Mouse (Mus musculus) large intestine, adult 2 months (tissue): ENCODE results near the gene Zan. TPM values are rescaled to one million over a fixed set of nuclear protein-coding genes. Genes with fewer than 3 reads are reported as not detected.

Experiments used
- DNase-seq: peaks from one replicate; pipeline ENCODE4 v3.0.0-alpha.2; 2012; ENCODE audit warnings: low read depth, low spot score
- WGBS: fragments of 180-500 bp; shearing (Covaris S2); methylation state at CpG from one replicate; pipeline ENCODE4 v1.1.7; 2018; 5-methylcytosine and 5-hydroxymethylcytosine counted together
- polyA plus RNA-seq: library from polyadenylated mRNA; depleted of rRNA; stranded (reverse); fragments of >200 nt; gene quantifications from 2 replicates; pipeline ENCODE4 v1.2.3, GENCODE M21; 2012; rRNA removed

The Zan gene
- polyA plus RNA-seq, 1 experiment: 1.4 TPM

DNA sequence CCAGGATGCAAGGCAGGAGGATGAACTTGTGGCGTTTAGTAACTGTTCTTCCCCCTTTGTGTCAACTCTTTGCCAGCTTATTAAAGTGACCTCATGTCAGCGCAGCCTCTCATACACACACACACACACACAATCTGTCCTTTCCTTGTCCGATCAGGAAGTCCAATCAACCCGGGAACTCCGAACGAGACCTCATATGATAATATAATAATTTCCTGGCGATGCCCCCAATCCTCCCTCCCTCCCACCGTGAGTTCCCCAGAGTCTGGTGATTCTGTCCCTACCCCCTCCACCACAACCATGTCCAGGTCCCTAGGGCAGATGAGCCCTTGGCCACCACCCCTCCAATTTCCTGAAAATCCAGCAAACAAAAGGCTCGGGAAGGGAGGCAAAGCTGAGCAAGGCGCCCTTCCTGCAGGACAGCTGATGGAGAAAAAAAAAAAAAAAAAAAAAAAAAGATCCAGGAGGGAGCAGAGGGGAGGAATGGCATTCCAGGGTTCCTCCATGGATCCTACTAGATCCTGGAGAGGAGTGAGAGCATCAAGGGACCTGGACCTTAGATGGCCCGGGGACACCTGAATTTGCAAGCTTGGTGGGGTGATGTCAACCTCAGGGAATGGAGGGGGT is 138.1 kb downstream of the Zan start:
- DNase-seq: no peak
- whole genome bisulfite sequencing: 1% methylated on average over 11 of the region's 11 CpGs

GRCm38 (mm10) chr5:137338256-137338655 is 138.6 kb downstream of the Zan start:
- under 1% methylated on average over 19 of the region's 19 CpGs for WGBS
- DNase-seq: peak; percentile 90

DNA sequence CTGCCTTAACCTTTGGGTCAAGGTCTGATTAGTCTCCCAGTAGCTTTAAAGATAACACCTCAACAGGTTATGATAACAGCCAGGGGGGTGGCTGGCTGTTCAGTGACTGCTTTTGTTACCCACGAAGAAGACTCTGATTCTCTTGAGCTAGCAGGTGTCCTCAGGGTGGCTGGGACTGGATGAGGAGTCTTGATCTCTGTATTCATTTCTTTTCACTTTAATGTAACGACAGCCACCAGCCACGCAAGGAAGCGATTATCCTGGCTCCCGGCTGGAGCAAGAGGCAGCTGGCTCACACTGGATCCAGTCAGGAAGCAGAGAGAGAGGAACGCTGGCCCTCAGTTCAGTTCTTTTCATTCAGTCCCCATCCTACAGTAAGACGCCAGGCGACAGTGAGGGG is 139.7 kb downstream of the Zan start:
- WGBS: 66% methylated on average over 8 of the region's 8 CpGs
- DNase-seq: no peak

GRCm38 (mm10) chr5:137335066-137335465 is 141.8 kb downstream of the Zan start:
- 68% methylated on average over 6 of the region's 6 CpGs for WGBS
- DNase-seq: no peak

GRCm38 (mm10) chr5:137334317-137334716 is 142.5 kb downstream of the Zan start:
- WGBS: 27% methylated on average over 10 of the region's 10 CpGs
- DNase-seq: no peak

DNA sequence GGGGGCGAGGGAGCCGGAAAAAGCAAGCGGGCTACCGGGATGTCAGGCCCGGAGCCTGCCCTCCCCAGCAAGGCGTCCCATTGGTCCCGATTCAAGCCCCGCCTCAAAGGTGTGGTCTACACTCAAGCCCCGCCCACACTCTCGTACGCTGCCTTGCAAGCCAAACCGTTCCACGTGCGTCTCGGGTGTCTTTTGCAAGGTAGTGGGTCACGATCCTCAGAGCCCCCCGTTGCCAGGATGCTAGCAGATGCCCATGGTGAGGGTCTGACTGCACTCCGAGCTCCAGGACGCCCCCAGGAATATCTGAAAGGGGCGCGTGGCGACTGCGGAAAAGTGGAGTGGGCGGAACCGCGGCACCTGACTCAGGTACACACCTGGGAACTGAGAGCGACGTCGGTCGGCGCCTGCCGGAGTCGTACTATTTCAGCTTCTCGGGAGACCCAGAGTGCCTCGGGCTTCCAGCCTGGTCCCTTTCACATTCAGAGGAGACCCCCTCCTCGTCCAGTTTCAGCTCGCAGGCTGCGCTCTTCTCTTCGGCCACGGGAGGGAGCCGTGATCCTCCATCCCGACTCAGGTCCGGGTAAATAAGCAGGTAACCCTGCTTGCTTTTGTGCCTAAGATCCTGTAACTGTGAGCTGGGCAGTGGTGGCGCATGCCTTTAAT is 143.2 kb downstream of the Zan start, which contains the start of gene Slc12a9:
Slc12a9 (minus strand) TSS at position 86 of the 663 bp plus-strand sequence.
- under 1% methylated on average over 44 of the region's 44 CpGs for WGBS
- DNase-seq: peak; percentile 92

DNA sequence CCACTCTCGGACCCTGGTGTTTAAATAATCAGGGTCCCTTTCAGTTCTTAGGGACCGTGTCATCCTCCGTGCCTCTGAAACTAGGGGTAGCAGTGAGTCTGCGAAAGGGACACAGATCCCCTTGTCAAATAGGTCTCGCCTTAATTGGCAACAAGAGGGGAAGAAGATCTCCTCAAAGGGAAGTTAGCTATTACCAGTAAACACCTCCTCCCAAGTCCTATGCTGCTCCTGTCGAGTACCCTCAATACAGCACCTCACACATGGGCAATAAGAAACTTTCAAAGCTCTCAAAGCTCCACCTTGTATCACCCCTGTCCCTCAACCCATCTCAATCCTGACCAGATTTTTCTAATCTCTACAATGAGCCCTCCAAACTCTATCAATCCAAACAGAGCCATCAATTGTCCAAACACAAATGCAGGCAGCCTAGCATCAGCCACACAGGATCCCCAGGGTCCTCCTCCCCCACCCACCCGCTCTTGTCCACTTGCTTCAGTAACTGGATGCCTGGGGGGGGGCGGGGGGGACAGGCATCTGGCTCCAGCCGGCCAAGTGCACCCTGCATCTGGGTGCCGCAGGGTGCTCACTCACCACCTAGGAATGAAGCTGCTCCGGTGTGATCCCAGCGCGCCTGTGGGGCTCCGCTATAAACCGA is 143.9 kb downstream of the Zan start:
- no peak for DNase-seq
- 17% methylated on average over 15 of the region's 15 CpGs for WGBS

DNA sequence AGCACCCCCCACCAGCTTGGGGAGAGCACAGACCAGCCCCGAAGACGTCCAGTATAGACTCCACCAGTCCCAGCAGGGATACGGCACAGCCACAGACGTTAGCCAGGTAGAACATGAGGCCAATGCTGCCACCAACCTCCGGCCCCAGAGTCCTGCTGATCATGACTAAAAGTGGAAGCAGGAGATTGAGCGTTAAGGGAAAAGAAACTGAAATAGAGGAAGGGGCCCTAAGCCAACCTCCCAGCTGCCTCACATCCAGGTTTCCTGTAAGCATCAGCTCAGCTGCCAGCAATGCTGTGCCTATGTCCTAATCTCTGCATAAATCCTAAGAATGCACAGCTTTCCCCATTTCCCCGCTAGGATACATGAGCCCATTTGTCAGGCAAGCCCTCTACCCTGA is 146.0 kb downstream of the Zan start:
- 84% methylated on average over 7 of the region's 7 CpGs for WGBS
- DNase-seq: no peak

Other genes starting within 250 kb of the Zan start
- 5.2 and 6.9 TPM in 2 replicates for gene Ache, start 189.5 kb downstream of the Zan start, polyA plus RNA-seq
- 10.4 and 13.2 TPM in 2 replicates for gene Ufsp1, start 182.4 kb downstream of the Zan start, polyA plus RNA-seq
- gene Srrt, start 169.4 kb downstream of the Zan start, polyA plus RNA-seq: 99.8 and 108 TPM in 2 replicates
- 11.4 and 12.7 TPM in 2 replicates for gene Trip6, start 162.7 kb downstream of the Zan start, polyA plus RNA-seq
- 9.6 and 13.0 TPM in 2 replicates for gene Slc12a9, start 143.5 kb downstream of the Zan start, polyA plus RNA-seq
- 36.5 and 43.7 TPM in 2 replicates for gene Ephb4, start 127.0 kb downstream of the Zan start, polyA plus RNA-seq
- gene Pop7, start 25.5 kb upstream of the Zan start, polyA plus RNA-seq: 46.9 and 57.9 TPM in 2 replicates
- 9.6 and 13.9 TPM in 2 replicates for gene Gigyf1, start 41.5 kb upstream of the Zan start, polyA plus RNA-seq
- not detected in 2 replicates for gene Epo, start 56.2 kb upstream of the Zan start, polyA plus RNA-seq
- 967 and 1,025 TPM in 2 replicates for gene Gnb2, start 56.4 kb upstream of the Zan start, polyA plus RNA-seq
- 0.46 and 0.77 TPM in 2 replicates for gene Actl6b, start 76.5 kb upstream of the Zan start, polyA plus RNA-seq
- gene Tfr2, start 92.8 kb upstream of the Zan start, polyA plus RNA-seq: 0.17 and 0.21 TPM in 2 replicates
- gene Mospd3, start 124.0 kb upstream of the Zan start, polyA plus RNA-seq: 69.4 and 80.2 TPM in 2 replicates
- 41.4 and 42.7 TPM in 2 replicates for gene Pcolce, start 136.7 kb upstream of the Zan start, polyA plus RNA-seq
- 0.25 and 0.37 TPM in 2 replicates for gene Fbxo24, start 151.9 kb upstream of the Zan start, polyA plus RNA-seq
- 25.5 and 43.8 TPM in 2 replicates for gene Lrch4, start 152.1 kb upstream of the Zan start, polyA plus RNA-seq
- gene Gm20605, start 152.1 kb upstream of the Zan start, polyA plus RNA-seq: 16.2 and 24.0 TPM in 2 replicates
- 67.0 and 85.5 TPM in 2 replicates for gene Sap25, start 164.3 kb upstream of the Zan start, polyA plus RNA-seq
- gene Irs3, start 168.7 kb upstream of the Zan start, polyA plus RNA-seq: 0.71 and 0.90 TPM in 2 replicates
- gene Agfg2, start 207.7 kb upstream of the Zan start, polyA plus RNA-seq: 11.9 and 14.8 TPM in 2 replicates